Mouse (Mus musculus): Measurements from ENCODE around the gene Mef2d. TPM values are rescaled to one million over a fixed set of nuclear protein-coding genes. Genes with fewer than 3 reads are reported as not detected.

Mef2d gene
- polyA plus RNA-seq, 1 experiment, result 343 TPM

DNA sequence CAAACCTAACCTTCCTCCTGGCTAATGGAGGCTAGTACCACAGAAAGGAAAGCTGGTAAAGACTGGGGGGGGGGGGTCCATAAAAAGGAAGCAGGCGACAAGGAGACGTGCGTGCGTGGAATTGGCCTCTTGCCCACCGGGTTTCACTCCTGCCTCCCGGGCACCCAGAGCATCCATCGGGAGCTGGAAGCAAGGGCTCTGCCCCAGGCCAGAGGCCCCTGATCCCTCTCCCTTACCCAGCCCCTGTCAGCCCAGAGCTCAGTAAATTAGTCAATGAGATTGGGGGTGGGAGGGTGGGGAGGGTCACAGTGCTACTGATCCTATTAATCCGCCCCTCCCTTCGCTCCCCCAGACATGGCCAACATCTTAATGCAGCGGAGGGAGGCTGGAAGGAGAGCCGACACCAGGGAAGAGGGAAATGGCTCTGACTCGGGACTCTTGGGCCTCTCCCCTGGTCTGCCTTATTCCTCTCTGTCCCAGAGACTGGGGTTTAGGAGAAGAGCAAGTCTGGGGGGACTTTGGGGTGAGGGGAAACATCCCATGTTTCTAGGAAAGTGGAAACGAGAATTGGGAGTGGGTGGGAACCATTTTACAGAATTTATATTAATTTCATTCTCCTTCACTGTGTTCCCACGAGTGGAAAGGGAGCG lies 65.4 kb downstream of the Mef2d start:
- WGBS, result 14% methylated on average over 15 of the region's 15 CpGs

GRCm38 (mm10) chr3:88208226-88208720 lies 66.1 kb downstream of the Mef2d start:
- H3K27me3 ChIP-seq (ENCODE audit: control insufficient read depth, insufficient read depth, low read length), result peaks cover 46% of the 10 kb centered on the region; the same call in 1 of the 2 replicates
- no peaks in the 10 kb centered on the region for H3K4me1 ChIP-seq (replicated peaks; ENCODE audit: control insufficient read depth, insufficient read depth, low read length)
- H3K36me3 ChIP-seq (ENCODE audit: control insufficient read depth, insufficient read depth, low read length), result no peaks in the 10 kb centered on the region
- DNase-seq, result no peak
- no peak overlapping the region for H3K4me3 ChIP-seq (ENCODE audit: control insufficient read depth, insufficient read depth, low read length)
- no peak overlapping the region for H3K27ac ChIP-seq (ENCODE audit: control insufficient read depth, insufficient read depth, low read length)
- WGBS, result 29% methylated on average over 3 of the region's 3 CpGs
- no peak for TF ChIP-seq POLR2A (IDR thresholded peaks at IDR 0.05; ENCODE audit: control insufficient read depth, extremely low read depth, insufficient read depth, low read length, poor library complexity)
- no peak for TF ChIP-seq CTCF (IDR thresholded peaks at IDR 0.05; ENCODE audit: borderline replicate concordance, control insufficient read depth, extremely low read depth, insufficient read depth, low read length, poor library complexity)

More for the DNA sequence above, 65.4 kb downstream of the Mef2d start:
- peaks cover 48% of the 10 kb centered on the region for H3K27me3 ChIP-seq (ENCODE audit: control insufficient read depth, insufficient read depth, low read length)
- H3K4me3 ChIP-seq (ENCODE audit: control insufficient read depth, insufficient read depth, low read length), result no peak overlapping the region
- H3K36me3 ChIP-seq (ENCODE audit: control insufficient read depth, insufficient read depth, low read length), result no peaks in the 10 kb centered on the region
- no peak for DNase-seq
- H3K27ac ChIP-seq (ENCODE audit: control insufficient read depth, insufficient read depth, low read length), result no peak overlapping the region
- H3K4me1 ChIP-seq (replicated peaks; ENCODE audit: control insufficient read depth, insufficient read depth, low read length), result no peaks in the 10 kb centered on the region
- TF ChIP-seq CTCF (IDR thresholded peaks at IDR 0.05; ENCODE audit: borderline replicate concordance, control insufficient read depth, extremely low read depth, insufficient read depth, low read length, poor library complexity), result no peak

DNA sequence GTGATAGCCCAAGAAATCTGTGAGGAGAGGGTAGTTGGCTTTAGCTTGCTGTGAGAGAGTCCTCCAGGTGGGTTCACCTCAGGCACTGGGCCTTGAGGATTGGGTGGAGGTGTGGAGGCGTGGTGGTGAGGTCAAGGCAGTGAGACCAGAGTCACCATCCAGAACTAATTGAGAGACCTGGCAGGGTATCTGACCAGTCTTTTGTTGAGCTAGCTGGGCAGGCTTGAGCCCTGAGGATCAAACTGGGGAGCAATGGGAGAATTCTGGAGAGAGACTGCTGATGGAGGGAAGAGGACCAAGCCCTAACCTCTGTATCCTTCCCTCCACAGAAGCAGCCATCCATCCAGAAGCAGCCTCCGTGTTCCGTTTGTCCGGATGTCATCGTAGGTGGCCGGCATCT lies 67.1 kb downstream of the Mef2d start:
- Histone ChIP-seq H3K4me1 (replicated peaks; ENCODE audit: control insufficient read depth, insufficient read depth, low read length) (no peaks in the 10 kb centered on the region), H3K27ac (ENCODE audit: control insufficient read depth, insufficient read depth, low read length) (no peak overlapping the region), H3K4me3 (ENCODE audit: control insufficient read depth, insufficient read depth, low read length) (no peak overlapping the region), H3K36me3 (ENCODE audit: control insufficient read depth, insufficient read depth, low read length) (no peaks in the 10 kb centered on the region), H3K27me3 (ENCODE audit: control insufficient read depth, insufficient read depth, low read length) (peaks cover 43% of the 10 kb centered on the region; the same call in 1 of the 2 replicates)
- DNase-seq, result no peak
- 4% methylated on average over 6 of the region's 6 CpGs for WGBS
- TF ChIP-seq CTCF (IDR thresholded peaks at IDR 0.05; ENCODE audit: borderline replicate concordance, control insufficient read depth, extremely low read depth, insufficient read depth, low read length, poor library complexity) (no peak), POLR2A (IDR thresholded peaks at IDR 0.05; ENCODE audit: control insufficient read depth, extremely low read depth, insufficient read depth, low read length, poor library complexity) (no peak)

DNA sequence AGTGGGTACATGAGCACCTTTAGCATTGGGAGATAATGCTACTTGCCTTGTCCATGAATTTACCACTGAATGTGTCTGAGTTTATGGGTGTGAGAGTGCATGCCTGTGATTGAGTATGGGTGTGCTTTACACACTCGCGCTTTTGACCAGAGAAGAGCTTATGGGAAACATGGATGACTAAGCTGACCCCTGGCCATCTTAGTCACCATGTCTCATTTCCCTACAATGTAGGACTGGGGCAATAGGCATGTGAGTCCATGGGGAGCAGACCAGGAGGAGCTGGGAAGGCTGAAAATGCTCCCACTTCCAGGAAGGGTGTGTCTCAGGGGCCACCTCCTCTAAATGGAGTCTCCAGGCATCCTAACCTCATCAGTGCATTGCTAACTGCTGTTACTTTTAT lies 67.9 kb downstream of the Mef2d start:
- 25% methylated on average over 2 of the region's 2 CpGs for WGBS
- Histone ChIP-seq H3K4me1 (replicated peaks; ENCODE audit: control insufficient read depth, insufficient read depth, low read length) (peaks cover 5% of the 10 kb centered on the region), H3K36me3 (ENCODE audit: control insufficient read depth, insufficient read depth, low read length) (no peaks in the 10 kb centered on the region), H3K27me3 (ENCODE audit: control insufficient read depth, insufficient read depth, low read length) (peaks cover 49% of the 10 kb centered on the region; the same call in 1 of the 2 replicates), H3K4me3 (ENCODE audit: control insufficient read depth, insufficient read depth, low read length) (no peak overlapping the region), H3K27ac (ENCODE audit: control insufficient read depth, insufficient read depth, low read length) (no peak overlapping the region)
- TF ChIP-seq POLR2A (IDR thresholded peaks at IDR 0.05; ENCODE audit: control insufficient read depth, extremely low read depth, insufficient read depth, low read length, poor library complexity) (no peak), CTCF (IDR thresholded peaks at IDR 0.05; ENCODE audit: borderline replicate concordance, control insufficient read depth, extremely low read depth, insufficient read depth, low read length, poor library complexity) (no peak)
- DNase-seq, result no peak

DNA sequence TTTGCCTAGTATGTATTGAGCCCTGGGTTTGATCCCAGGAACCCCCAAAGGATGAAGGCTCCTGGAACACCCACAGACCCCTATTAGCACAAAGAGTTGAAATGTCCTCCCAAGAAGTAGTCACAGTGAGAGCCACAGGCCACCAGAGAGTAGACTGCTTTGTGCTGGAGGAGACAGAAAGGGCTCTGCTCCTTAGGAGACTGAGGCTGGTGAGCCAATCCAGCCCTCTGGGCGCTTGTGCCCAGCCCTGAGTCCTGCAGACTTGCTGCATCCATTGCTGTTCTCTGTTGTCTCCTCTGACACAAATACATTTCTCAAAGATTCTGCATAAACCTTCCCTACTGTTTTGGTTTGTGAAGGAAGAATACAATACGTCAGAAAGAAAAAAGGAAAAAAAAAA lies 68.7 kb downstream of the Mef2d start:
- Histone ChIP-seq H3K4me3 (ENCODE audit: control insufficient read depth, insufficient read depth, low read length) (no peak overlapping the region), H3K27ac (ENCODE audit: control insufficient read depth, insufficient read depth, low read length) (no peak overlapping the region), H3K27me3 (ENCODE audit: control insufficient read depth, insufficient read depth, low read length) (peaks cover 52% of the 10 kb centered on the region; the same call in 1 of the 2 replicates), H3K36me3 (ENCODE audit: control insufficient read depth, insufficient read depth, low read length) (no peaks in the 10 kb centered on the region), H3K4me1 (replicated peaks; ENCODE audit: control insufficient read depth, insufficient read depth, low read length) (peaks cover 10% of the 10 kb centered on the region)
- DNase-seq, result no peak
- TF ChIP-seq POLR2A (IDR thresholded peaks at IDR 0.05; ENCODE audit: control insufficient read depth, extremely low read depth, insufficient read depth, low read length, poor library complexity), result no peak
- no peak for TF ChIP-seq CTCF (IDR thresholded peaks at IDR 0.05; ENCODE audit: borderline replicate concordance, control insufficient read depth, extremely low read depth, insufficient read depth, low read length, poor library complexity)
- 18% methylated on average over 2 of the region's 2 CpGs for WGBS

DNA sequence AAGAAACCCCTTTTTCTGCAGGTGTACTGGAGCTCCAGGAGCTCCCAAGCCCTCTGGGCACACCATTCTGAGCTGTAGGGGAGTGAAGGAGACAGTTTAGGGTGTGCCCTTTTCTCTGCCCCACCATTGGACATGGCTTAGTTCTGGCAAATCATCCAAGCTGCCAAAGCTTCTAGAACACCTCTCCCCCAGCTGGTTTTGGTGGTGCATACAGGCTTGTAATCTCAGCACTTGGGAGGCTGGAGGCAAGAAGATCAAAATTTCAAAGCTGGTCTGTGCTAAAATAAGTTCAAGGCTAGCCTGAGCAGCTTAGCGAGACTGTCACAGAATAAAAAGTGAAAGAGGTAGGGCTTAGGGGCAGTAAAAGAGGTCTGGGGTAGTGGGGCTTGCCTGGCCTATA lies 70.2 kb downstream of the Mef2d start:
- Histone ChIP-seq H3K27me3 (ENCODE audit: control insufficient read depth, insufficient read depth, low read length) (peaks cover 46% of the 10 kb centered on the region; the same call in 1 of the 2 replicates), H3K27ac (ENCODE audit: control insufficient read depth, insufficient read depth, low read length) (no peak overlapping the region), H3K4me1 (replicated peaks; ENCODE audit: control insufficient read depth, insufficient read depth, low read length) (peaks cover 10% of the 10 kb centered on the region), H3K4me3 (ENCODE audit: control insufficient read depth, insufficient read depth, low read length) (no peak overlapping the region), H3K36me3 (ENCODE audit: control insufficient read depth, insufficient read depth, low read length) (no peaks in the 10 kb centered on the region)
- no peak for DNase-seq
- no peak for TF ChIP-seq CTCF (IDR thresholded peaks at IDR 0.05; ENCODE audit: borderline replicate concordance, control insufficient read depth, extremely low read depth, insufficient read depth, low read length, poor library complexity)
- no peak for TF ChIP-seq POLR2A (IDR thresholded peaks at IDR 0.05; ENCODE audit: control insufficient read depth, extremely low read depth, insufficient read depth, low read length, poor library complexity)
- WGBS, result 19% methylated on average over 1 of the region's 1 CpGs

Measured in thymus, adult 2 months (tissue).